Mouse (Mus musculus) liver, adult 2 months (tissue): ENCODE measurements at regions not wholly inside any gene's neighbourhood (a gene's known extent, or its start where the extent isn't known, plus 50 kb on each side); places are given as distances from the start of the nearest gene placed in this dataset.

ENCODE experiments used
- CTCF ChIP-seq: fragments of 200-500 bp; IDR thresholded peaks from 2 replicates; pipeline ENCODE4 v1.5.1; 2011; ENCODE audit warnings: low read depth, low read length, control low read depth
- POLR2A ChIP-seq: fragments of 200-500 bp; IDR thresholded peaks from 2 replicates; pipeline ENCODE4 v1.6.1; 2011; ENCODE audit warnings: low read length, control low read depth; ENCODE audit not compliant: insufficient read depth; ENCODE audit errors: extremely low read depth

DNA sequence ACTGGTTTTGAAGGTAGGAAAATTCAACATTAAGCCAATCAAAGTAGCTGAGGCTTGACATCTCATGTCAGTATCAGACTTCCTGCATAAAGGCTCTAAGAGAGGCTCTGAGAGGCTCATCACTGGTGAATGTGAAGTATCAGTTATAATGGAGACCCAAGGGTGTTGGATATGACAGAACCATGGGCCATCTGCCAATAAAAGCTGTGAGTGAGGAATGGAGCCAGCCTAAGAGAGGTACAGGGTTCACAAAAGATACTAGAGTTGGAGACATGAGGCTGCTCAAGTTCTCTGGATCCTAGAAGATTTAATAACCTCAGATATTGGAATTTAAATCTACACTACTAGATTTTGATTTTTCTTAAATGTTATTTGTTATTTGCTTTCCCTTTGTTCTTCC, 440.1 kb upstream of the BC052040 start:
- TF ChIP-seq CTCF (no peak), POLR2A (no peak)
